Mouse (Mus musculus): ENCODE data around the gene Dpf3.
A peak's percentile ranks its signal among the peaks of the same experiment; 100 is the strongest.

Dpf3 gene

GRCm38 (mm10) chr12:83496336-83496735, 8.8 kb upstream of the Dpf3 start:
- DNase-seq (ENCODE audit: low read depth) = no peak

DNA sequence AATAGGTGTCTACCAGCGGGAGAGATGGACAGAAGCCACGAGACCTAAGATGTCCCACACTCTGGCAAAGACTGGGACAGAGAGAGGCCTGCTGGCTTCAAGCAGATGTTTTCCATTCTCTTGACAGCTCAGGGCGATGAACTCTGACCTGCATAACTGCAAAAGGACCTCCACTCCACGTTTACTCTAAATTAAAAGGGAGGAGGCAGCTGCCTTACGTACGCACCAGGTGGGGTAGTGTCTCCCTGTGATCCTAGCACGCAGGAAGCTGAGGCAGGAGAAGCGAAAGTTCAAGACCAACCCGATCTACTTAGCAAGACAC, 8.4 kb upstream of the Dpf3 start:
- no peak for DNase-seq (ENCODE audit: low read depth)

- no peak for DNase-seq (ENCODE audit: low read depth)
Observed at GRCm38 (mm10) chr12:83495248-83495960, 7.9 kb upstream of the Dpf3 start.

DNA sequence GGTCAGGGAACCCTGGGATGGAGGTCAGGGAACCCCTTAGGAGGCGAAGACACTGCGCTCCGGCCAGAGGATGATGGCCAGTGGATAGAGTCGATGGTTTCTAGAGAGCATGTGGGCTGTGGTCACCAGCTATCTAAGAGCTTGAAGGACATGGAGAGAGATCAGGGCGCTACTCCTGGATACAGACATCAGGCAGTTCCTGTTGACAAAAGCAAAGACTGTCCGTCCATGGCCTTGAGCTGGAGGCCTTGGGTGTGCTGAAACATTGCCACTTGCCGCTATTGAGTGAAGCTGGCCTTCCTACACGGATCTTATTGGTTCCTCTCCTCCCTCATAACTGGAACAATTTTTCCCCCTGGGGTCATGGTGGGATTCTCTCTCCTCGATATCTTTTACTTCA, 6.7 kb upstream of the Dpf3 start:
- no peak for DNase-seq (ENCODE audit: low read depth)

DNA sequence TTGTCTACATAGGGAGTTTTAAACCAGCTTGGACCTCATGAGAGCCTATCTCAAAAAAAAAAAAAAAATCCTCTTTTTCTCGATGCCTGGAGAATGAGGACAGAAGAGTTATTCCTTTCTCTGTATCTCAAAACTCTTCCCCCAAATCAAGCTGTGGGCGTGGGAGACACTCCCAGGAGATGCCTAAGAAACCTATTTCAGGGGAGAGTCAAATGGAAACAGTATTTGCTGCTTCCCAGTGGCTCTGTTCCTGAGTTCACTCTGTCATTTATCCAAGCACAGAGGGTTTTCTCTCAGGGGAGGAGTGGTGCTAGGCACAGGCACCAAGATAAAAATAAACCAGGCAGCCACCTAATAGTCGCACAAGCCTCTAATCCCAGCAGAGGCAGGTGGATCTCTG, 5.3 kb upstream of the Dpf3 start:
- DNase-seq (ENCODE audit: low read depth) = no peak

- peak; percentile 58 for DNase-seq (ENCODE audit: low read depth)
Observed at GRCm38 (mm10) chr12:83491609-83492008, 4.1 kb upstream of the Dpf3 start.

DNA sequence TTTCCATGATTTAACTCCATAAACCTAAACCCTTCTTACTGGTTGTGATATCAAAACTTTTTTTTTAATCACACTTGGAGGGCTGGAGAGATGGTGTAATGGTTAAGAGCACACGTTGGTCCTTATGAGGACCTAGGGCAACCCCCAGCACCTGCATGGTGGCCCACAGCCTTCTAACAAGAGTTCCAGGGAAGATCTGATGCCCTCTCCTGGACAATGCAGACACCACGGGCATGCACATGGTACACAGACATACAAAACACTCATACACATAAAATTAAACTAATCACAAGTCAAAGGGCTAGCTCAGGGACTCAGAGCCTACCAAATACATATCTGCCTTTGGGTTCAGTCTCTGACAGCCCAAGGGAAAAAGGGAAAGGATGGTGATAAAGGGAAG, 2.2 kb upstream of the Dpf3 start:
- no peak for DNase-seq (ENCODE audit: low read depth)

GRCm38 (mm10) chr12:83488211-83488941, 860 bp upstream of the Dpf3 start:
- peak; percentile 40 for DNase-seq (ENCODE audit: low read depth)

- DNase-seq (ENCODE audit: low read depth) = peak; percentile 49
Observed at GRCm38 (mm10) chr12:83486671-83487461, 650 bp downstream of the Dpf3 start.

DNA sequence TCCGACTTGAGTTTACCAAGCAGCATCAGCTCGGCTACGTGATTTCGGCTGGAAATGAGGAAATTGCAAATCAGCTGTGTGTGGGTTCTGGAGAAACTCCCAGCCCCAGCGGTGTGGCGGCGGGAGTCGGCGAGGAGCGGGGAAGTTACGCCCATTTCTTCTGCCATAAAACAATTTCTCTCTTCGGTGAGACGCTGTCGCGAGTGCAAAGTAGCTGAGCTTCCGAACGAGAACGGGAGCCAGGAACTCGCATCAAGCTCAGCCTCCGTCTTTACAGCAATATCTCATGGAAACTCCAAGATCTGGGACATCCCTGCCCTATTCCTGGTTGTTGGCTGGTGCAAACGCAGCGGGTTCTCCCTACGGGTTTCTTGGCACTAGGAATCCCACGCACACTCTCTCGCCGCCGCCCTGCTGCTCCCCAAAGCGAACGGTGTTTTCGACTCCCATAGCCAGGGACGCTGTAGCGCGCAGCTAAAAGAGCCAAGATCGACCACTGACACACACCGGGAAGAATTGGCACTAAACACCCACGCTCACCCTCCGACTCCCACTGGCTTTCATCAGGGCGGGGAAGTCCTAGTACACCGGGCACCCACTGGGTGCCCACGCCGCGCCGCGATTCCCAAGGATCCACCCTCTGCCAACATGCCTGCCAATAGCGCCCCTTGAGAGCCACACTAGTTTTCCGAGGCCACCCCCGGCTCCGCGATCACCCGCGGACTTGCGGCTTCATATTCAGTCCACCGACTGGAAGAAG, 1.4 kb downstream of the Dpf3 start:
- peak; percentile 44 for DNase-seq (ENCODE audit: low read depth)

DNA sequence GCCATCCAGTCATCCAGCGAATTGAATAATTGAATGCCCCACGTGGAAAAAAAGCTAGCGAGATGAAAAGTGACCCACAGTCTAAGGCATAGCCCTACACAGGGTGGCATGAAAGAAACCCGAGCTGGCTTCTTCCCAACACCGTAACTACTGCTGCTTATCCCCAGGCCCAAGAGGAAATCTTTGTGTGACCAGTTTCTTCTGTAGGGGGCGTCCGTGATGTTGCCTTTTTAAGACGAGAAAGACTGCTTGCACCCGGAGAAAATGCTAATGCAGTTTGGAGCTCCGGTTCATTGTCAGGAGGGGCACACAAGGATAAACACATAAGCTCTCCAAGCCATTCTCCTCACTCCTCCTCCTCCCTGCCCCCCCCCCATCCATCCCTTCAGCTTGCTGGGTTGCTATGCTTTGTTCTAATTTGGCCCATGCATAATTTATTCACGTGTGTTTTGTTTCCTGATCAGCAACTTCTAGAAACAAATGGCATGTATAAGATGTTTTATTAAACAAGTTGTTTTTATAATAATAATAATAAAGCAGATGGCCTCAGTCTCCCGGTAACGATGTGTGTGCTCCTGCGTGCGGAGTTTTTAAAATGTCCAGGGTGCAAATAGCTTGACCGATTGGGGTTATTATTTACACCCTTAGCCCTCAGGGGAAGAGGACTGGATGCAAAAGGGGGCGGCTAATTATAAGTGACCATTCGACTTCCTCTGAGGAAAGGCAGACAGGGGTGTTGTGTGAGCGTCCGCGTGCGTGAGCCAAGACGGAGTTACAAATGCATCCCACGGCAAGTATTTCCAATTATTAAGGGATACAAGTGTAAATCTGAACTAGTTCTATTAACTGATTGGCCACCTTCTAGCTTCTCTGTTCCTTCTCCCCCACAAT, 2.4 kb downstream of the Dpf3 start:
- DNase-seq (ENCODE audit: low read depth) = no peak

DNA sequence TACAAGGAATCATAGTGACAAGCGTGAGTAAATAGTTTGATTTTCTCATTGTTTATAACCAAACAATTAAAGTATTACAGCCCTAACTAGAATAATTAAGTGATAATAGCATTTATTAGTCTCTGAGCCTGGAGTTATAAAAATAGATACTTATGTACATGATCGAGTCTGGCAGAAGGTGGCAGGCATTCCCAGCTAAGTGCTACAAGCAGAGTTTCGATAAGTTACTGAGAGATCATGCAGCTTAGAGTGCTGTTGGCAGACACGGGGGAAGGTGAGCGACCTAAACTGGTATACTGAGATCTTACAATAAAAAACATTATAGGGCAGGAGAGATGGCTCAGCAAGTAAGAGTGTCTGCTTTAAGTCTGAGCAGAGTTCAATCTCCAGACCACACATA, 3.9 kb downstream of the Dpf3 start:
- no peak for DNase-seq (ENCODE audit: low read depth)

DNA sequence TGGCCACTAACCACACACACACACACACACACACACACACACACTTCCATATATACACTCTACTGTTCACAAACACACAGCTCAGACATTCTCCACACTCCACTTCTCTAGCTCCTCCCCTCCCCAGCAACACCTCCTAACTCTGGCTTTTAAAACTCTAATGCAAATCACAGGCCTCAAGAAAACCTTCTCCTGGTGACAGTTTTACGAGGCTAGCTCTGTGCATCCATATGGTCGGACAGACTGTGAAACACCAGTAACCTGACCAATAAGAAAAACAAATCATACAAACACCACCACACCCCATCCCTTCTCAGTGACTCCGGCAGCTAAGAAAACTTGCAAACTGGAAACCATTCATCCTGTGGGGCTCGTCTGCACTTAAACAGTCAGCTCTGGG, 6.1 kb downstream of the Dpf3 start:
- DNase-seq (ENCODE audit: low read depth) = no peak

DNA sequence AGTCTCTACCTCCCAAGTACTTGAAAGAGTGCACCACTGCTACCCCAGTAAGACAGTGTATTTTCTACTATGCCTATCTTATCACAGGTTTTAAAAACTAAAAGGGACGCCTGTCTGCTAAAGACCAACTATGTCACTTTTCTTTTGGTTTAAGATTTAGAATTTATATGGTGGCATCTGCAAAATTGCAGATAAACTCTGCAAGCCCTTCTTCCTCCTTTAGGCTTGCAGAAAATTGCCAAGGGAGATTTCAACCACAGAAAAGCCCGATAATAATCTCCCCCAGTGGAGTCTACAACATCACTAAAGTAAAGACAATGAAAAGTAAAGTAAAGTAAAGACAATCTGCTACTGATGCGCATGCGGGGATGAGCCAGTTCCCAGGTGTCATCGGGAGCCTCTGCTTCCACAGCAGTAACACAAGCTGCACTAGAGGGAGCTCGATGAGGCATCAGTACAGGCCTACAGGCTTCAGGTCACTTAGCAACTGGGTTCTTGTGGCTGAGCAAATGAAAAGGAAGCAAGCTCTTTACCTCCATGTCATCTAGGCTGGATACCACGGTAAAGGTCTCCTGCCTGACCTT, 7.6 kb downstream of the Dpf3 start:
- DNase-seq (ENCODE audit: low read depth) = no peak

DNA sequence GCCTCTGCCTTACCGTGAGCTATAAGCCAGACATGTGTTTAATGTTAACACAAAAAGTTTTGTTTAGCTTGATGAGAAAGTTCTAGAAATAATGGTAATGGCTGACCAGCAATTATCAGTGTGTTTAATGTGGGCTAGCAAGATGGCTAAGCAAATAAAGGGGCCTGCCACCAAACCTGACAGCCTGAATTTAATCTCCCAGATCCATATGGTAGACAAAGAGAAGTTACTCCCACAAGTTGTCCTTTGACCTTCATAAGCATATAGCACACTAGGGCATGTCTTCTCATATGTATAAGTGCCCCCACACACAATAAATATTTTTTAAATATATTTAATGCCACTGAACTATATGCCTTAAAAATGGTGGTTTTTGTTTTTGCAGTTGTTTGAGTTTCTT, 8.4 kb downstream of the Dpf3 start:
- no peak for DNase-seq (ENCODE audit: low read depth)

DNA sequence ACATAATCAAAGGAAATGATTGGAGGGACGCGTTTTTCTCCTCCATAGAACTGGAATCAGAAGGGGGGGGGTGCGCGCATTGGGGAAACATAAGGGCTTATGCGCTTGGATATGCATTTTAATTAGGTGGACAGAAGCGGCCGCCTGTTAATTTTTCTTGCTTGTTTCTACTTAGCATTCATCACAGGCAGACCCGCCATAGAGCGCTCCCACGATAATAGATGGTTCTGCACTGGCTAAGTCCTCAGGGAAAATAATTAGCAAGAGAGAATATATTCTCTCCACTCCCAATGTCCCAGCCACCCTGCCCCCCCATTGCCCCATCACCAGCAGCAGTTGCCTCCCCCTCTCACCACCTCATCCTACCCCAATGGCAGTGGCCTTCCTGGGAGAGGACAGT, 11.2 kb downstream of the Dpf3 start:
- DNase-seq (ENCODE audit: low read depth) = no peak

DNA sequence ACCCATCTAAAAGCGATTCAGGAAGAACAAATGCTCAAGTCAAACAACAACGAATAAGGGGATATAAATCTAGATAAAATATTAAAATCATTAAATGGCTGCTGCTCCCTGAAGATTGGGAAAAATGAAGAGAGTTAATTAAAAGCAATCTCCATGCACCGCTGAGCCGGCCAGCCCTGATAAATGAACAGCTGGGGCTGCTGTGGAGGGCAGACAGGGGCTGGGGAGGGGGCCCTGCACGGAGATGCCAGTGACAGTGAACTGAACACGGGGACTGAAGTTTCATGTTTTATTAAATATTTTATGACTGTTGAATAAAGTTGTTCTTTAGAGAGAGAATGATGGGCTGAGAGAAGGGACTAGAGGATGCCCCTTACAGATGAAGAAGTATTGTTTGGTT, 12.1 kb downstream of the Dpf3 start:
- DNase-seq (ENCODE audit: low read depth) = no peak

GRCm38 (mm10) chr12:83473987-83474600, 13.4 kb downstream of the Dpf3 start:
- no peak for DNase-seq (ENCODE audit: low read depth)

DNA sequence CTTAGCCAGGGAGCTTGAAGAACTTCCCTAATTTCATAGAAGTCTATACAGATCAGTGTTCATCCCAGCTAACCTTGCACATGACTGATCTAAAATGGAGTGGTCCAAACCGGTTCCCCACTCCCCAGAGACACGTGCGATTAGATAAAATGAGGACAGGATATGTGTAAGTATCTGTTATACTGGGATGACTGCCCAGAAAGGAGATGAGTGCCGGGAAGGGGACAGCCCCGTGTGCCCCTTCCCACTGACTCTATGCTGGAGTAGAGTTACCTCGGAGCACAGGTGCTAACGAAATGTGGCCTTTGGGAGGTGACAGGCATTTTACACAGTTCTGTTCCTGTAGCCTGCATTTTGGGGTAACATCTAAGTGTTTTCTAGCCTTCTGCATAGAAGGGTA, 15.8 kb downstream of the Dpf3 start:
- DNase-seq (ENCODE audit: low read depth) = no peak

GRCm38 (mm10) chr12:83470085-83470484, 17.4 kb downstream of the Dpf3 start:
- DNase-seq (ENCODE audit: low read depth) = no peak

Data from naive thymus-derived CD4-positive, alpha-beta T cell, adult 2 months (primary cell).